Mouse (Mus musculus): ENCODE measurements around the gene Qpct.
A peak's percentile ranks its signal among the peaks of the same experiment; 100 is the strongest.
"Not testable (repeated sequence)": the region's sequence is repeated elsewhere in the genome, so short reads cannot be mapped to it uniquely, and the experiment has no call there.

Qpct gene

GRCm38 (mm10) chr17:79071951-79072350 is 20.2 kb downstream of the Qpct start:
- no peak for DNase-seq (ENCODE audit: low spot score)

GRCm38 (mm10) chr17:79076974-79077847 is 25.5 kb downstream of the Qpct start:
- no peak for DNase-seq (ENCODE audit: low spot score)

- DNase-seq (ENCODE audit: low spot score): no peak
Observed at GRCm38 (mm10) chr17:79077848-79078146, 26.1 kb downstream of the Qpct start.

DNA sequence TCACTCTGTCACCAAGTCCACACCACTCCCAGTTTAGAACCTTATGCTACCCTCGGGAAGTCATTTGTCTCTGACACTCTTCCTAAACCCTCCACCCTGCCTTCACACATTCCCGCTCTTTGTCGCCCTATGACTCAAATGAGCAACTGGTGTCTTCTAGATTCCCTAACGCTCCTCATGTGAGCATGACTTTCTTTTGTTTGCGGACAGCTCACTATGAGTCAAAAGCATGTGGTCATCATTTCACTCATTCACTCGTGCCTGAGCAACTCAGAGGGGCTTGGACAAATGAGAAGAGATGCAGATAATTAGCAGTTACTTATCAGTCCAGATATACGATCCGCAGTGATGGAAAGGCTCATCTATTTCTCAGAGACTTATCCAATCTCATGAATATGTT is 26.5 kb downstream of the Qpct start:
- no peak for DNase-seq (ENCODE audit: low spot score)

DNA sequence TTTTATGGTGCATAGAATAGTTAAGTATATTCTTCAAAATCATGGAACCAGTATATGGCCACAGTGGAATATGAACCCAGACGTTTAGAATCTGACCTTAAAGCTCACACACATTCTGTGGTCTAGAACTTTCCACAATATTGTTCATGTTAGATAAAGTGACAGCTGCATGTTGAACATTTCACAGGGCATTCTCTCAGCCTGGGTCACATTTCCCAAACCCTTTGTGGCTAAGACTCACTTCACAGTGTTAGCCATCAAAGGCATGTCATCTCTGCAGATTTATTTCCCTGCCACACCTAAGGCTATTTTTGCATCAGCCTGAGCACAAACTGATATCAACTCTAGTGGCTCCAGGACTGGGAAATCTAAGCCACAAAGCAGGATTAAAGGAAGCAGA is 40.0 kb downstream of the Qpct start:
- DNase-seq (ENCODE audit: low spot score): no peak

- no peak for DNase-seq (ENCODE audit: low spot score)
Observed at GRCm38 (mm10) chr17:79093286-79093975, 41.7 kb downstream of the Qpct start.

DNA sequence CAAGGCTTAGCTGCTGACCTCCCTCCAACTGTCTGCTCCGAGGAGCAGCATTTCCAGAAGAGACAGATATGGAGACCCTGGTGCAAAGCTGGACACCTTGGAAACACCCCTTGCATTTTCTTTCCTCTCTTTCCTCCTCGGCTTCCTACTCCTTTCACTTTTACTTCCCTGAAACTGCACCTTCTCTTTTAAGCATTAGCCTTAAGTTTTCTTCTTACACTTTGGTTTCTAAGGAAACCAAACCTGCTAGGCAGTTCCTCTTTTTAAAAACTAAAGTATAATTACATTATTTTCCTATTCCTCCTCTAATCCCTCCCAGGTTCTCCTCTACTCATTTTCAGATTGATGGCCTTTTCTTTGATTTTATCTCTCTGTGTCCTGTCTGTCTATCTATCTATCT is 43.9 kb downstream of the Qpct start:
- DNase-seq (ENCODE audit: low spot score): no peak

- no peak for DNase-seq (ENCODE audit: low spot score)
Observed at GRCm38 (mm10) chr17:79099866-79100265, 48.2 kb downstream of the Qpct start.

GRCm38 (mm10) chr17:79108238-79108637 is 56.5 kb downstream of the Qpct start:
- DNase-seq (ENCODE audit: low spot score): no peak

DNA sequence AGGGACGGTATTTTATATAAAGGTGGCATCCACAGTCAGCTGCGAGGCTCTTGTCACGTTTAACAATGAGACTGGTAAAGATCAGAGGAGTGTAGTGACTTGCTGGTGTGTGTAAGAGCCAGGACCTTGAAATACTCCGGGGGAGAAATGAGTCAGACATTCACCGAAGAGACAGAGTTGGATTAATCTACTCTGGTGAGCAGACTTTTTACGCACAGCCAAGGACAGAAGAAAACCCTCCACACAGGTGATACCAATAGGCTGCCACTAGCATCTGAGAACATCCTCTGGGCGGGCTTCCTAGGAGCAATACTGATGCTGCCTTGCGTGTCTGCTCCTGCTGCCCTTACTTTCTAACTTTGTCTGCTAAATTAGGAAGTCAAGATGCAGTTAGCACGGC is 57.9 kb downstream of the Qpct start:
- DNase-seq (ENCODE audit: low spot score): no peak

GRCm38 (mm10) chr17:79110936-79111348 is 59.2 kb downstream of the Qpct start:
- peak; percentile 77 for DNase-seq (ENCODE audit: low spot score)

GRCm38 (mm10) chr17:79115248-79115647 is 63.5 kb downstream of the Qpct start:
- not testable (repeated sequence) for DNase-seq (ENCODE audit: low spot score)

- no peak for DNase-seq (ENCODE audit: low spot score)
Observed at GRCm38 (mm10) chr17:79119066-79119465, 67.4 kb downstream of the Qpct start.

GRCm38 (mm10) chr17:79120269-79120668 is 68.6 kb downstream of the Qpct start:
- no peak for DNase-seq (ENCODE audit: low spot score)

GRCm38 (mm10) chr17:79133740-79134139 is 82.0 kb downstream of the Qpct start:
- DNase-seq (ENCODE audit: low spot score): peak; percentile 11

DNA sequence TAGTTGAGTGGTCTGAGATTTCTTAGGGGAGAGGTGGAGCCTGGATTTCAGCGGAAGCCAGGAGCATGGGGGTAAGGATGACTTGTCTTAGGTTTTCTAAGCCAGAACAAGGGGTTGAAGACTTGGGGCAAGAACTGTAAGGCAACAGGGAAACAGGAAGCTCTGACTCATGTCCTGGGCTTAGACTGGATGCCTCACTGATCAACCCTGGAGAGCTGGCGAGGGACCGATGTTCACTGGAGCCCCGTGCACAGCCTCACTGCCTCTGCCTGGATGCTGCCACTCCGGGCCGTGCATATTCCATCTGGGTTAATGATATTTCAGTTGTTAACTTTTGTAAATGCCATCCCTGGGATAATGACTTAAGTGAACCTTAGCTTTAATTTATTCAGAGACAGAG is 84.1 kb downstream of the Qpct start:
- no peak for DNase-seq (ENCODE audit: low spot score)

- no peak for DNase-seq (ENCODE audit: low spot score)
Observed at GRCm38 (mm10) chr17:79136401-79136800, 84.7 kb downstream of the Qpct start.
